Mouse (Mus musculus) neural tube, embryonic 14.5 days (tissue): ENCODE data around the gene Hist1h2be. TPM values are rescaled to one million over a fixed set of nuclear protein-coding genes. Genes with fewer than 3 reads are reported as not detected.
"Not testable (repeated sequence)": the region's sequence is repeated elsewhere in the genome, so short reads cannot be mapped to it uniquely, and the experiment has no call there.

ENCODE experiments used
- ATAC-seq: fragments of 200-750 bp; cut with Nextera tagmentation; 2 replicates; pipeline ENCODE4 v1.8.0; 2017; ENCODE audit warnings: low read depth, mild to moderate bottlenecking, moderate TSS enrichment, moderate library complexity
- H3K27ac ChIP-seq: fragments of 300-500 bp; sonication (generic); 2 replicates; pipeline ENCODE4 v1.5.1; 2014; ENCODE audit warnings: low read depth, mild to moderate bottlenecking, control low read depth, low read length, moderate library complexity, mixed read lengths
- H3K27me3 ChIP-seq: fragments of 300-500 bp; sonication (generic); 2 replicates; pipeline ENCODE4 v1.6.1; 2014; ENCODE audit warnings: low read length; ENCODE audit not compliant: control insufficient read depth, insufficient read depth
- H3K36me3 ChIP-seq: fragments of 300-500 bp; sonication (generic); 2 replicates; pipeline ENCODE4 v1.6.1; 2014; ENCODE audit warnings: low read length, mixed read lengths; ENCODE audit not compliant: control insufficient read depth, insufficient read depth
- H3K4me1 ChIP-seq: fragments of 300-500 bp; sonication (generic); 2 replicates; pipeline ENCODE4 v1.6.1; 2014; ENCODE audit warnings: low read length; ENCODE audit not compliant: control insufficient read depth, insufficient read depth
- H3K4me2 ChIP-seq: fragments of 300-500 bp; sonication (generic); 2 replicates; pipeline ENCODE4 v1.6.1; 2014; ENCODE audit warnings: mild to moderate bottlenecking, low read depth, low read length, control low read depth
- H3K4me3 ChIP-seq: fragments of 300-500 bp; sonication (generic); 2 replicates; pipeline ENCODE4 v1.5.1; 2014; ENCODE audit warnings: low read depth, low read length, control low read depth, mixed read lengths
- H3K9ac ChIP-seq: fragments of 300-500 bp; sonication (generic); replicated peaks from 2 replicates; pipeline ENCODE4 v1.6.1; 2014; ENCODE audit warnings: low read depth, mild to moderate bottlenecking, control low read depth, low read length, mixed read lengths
- H3K9me3 ChIP-seq: fragments of 300-500 bp; sonication (generic); 2 replicates; pipeline ENCODE4 v1.6.1; 2016; ENCODE audit warnings: low read length; ENCODE audit not compliant: control insufficient read depth
- WGBS: fragments of 180-500 bp; shearing (Covaris S2); extraction: QIAGEN DNeasy Blood & Tissue Kit; methylation state at CpG from one replicate; pipeline ENCODE4 v1.1.7; 2014; 5-methylcytosine and 5-hydroxymethylcytosine counted together
- polyA plus RNA-seq: library from polyadenylated mRNA; unstranded; fragments of >200 nt; fragmentation: Nextera tagmentation; extraction: Ambion mirVana; gene quantifications from 2 replicates; pipeline ENCODE4 v1.2.1, GENCODE M21; 2014

Gene Hist1h2be
- polyA plus RNA-seq = 1.1 and 1.3 TPM in 2 replicates

DNA sequence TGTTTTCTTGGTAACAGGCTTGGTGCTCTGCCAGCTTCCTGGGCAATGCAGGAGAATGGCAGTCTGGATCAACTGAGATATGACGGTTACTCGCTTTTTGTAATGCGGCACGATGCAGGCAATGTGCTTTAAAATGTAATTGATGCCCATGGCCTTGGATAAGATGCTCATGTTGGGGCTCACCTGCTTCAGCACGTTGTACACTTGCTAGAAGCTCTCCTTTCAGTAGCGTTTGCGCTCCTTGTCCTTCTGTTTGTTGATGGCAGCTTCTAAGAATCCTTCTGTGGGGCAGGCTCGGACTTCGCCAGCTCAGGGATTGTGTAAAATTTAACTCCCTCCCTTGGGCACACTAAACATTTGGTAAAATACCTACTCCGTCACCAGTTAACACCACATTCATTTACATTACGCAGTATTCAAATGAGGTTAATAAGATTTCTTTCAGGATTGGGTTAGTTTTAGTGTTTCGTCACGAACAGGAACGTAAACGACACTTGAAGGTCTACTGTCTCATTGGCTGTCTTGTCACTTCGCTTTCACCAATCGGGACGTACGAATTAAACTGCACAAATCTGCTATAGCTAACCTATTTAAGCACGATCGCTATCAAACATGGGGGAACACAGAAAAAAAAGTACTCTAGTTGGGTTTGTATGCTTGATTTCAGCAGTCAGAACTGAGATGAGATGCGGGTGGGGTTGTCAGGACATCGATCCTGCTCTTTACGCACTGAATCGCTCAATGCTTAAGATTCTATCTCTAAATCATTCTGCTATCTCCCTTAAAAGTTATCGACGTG is at the start of gene Hist1h2be:
TSS of gene Hist1h2be (minus strand) at position 392 of the 799 bp plus-strand sequence.
- ATAC-seq = peak; percentile 89
- peak within 1 kb of the TSS; percentile 87 for H3K27ac ChIP-seq
- under 1% methylated on average over 27 of the region's 27 CpGs for WGBS
- H3K9me3 ChIP-seq = no peaks in the 10 kb centered on the region
- H3K4me2 ChIP-seq = peak within 1 kb of the TSS; percentile 83
- peak within 1 kb of the TSS; percentile 62 for H3K9ac ChIP-seq
- no peaks in the 10 kb centered on the region for H3K36me3 ChIP-seq
- H3K27me3 ChIP-seq = no peaks in the 10 kb centered on the region
- peak within 1 kb of the TSS; percentile 44 for H3K4me3 ChIP-seq
- H3K4me1 ChIP-seq = peaks cover 6% of the 10 kb centered on the region; the same call in 1 of the 2 replicates

DNA sequence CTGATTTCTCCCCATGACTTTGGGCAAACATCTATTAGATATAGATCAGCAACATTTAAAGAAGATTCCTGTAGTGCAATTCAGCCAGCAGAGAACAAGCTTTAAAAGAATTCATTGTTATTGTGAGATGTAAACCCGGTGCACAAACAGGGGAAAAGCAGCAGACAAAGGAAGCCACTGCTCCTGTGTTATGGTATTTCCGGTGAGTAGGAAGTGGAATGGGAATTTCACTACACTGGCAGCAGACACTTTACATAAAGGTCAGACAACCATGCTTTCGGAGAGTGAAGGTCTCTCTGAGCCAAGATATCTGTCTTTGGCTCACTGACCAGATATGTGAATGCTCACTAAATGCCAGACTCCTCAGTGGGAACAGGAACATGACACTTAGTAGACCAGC is 41.6 kb upstream of the Hist1h2be start:
- H3K27ac ChIP-seq = no peak overlapping the region
- no peak overlapping the region for H3K4me3 ChIP-seq
- H3K36me3 ChIP-seq = no peaks in the 10 kb centered on the region
- H3K9me3 ChIP-seq = no peaks in the 10 kb centered on the region
- no peaks in the 10 kb centered on the region for H3K4me1 ChIP-seq
- H3K27me3 ChIP-seq = no peaks in the 10 kb centered on the region
- 74% methylated on average over 3 of the region's 3 CpGs for WGBS
- ATAC-seq = no peak
- no peak overlapping the region for H3K4me2 ChIP-seq
- H3K9ac ChIP-seq = no peak overlapping the region

DNA sequence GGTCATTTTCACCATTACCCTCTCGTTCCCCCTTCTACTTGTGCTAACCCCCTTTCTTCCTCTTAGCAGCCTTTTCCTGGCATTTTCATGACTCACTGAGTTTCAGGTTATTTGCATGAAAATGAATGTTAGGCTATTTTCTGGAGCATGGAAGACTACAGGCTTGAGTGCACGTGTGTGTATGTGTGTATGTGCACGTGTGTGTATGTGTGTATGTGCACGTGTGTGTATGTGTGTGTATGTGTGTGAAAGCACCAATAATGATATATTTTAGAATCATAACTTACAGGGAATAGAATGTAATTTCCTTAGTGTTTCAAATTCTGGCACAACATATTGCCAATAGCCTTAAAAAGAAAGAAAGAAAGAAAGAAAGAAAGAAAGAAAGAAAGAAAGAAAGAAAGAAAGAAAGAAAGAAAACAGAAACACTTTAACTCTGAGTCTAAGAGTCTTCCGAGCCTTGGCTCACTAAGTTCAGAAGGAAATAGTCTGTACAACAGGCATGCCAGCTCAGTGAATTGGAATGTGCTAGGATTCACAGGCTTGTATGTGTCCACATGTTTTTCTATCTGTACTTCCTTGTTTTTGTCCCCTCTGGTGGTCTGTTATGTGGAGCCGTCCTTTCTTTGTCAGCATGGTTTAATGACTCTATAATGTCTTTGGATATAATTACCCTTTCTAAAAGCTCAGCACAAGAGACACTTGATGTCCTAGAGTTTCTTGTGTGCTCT is 38.9 kb upstream of the Hist1h2be start:
- H3K4me2 ChIP-seq = no peak overlapping the region
- no peaks in the 10 kb centered on the region for H3K36me3 ChIP-seq
- H3K4me3 ChIP-seq = no peak overlapping the region
- no peaks in the 10 kb centered on the region for H3K27me3 ChIP-seq
- no peak for ATAC-seq
- no peaks in the 10 kb centered on the region for H3K4me1 ChIP-seq
- H3K9ac ChIP-seq = no peak overlapping the region
- H3K27ac ChIP-seq = no peak overlapping the region
- WGBS = 74% methylated on average over 6 of the region's 6 CpGs
- H3K9me3 ChIP-seq = no peaks in the 10 kb centered on the region

DNA sequence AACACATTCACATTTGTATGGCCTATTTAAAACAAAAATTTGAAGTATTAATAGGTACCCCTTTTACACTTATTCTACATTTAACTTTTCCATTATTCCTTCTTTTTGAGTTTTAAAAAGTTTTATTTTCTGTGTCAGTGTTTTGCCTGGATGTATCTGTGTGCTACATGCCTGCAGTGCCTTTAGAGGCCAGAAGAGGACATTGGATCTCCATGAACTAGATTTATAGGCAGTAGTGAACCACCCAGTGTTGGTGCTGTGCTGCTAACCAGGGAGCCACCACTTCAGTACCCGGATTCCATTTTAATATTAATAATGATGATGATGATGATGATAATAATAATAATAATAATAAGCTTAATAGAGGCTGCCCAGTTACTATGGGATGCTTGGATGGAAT is 9.7 kb upstream of the Hist1h2be start:
- no peaks in the 10 kb centered on the region for H3K4me1 ChIP-seq
- no peak overlapping the region for H3K4me2 ChIP-seq
- no peak overlapping the region for H3K4me3 ChIP-seq
- ATAC-seq = no peak
- H3K9ac ChIP-seq = no peak overlapping the region
- no peaks in the 10 kb centered on the region for H3K27me3 ChIP-seq
- H3K36me3 ChIP-seq = no peaks in the 10 kb centered on the region
- no peak overlapping the region for H3K27ac ChIP-seq
- WGBS = 39% methylated on average over 1 of the region's 1 CpGs
- no peaks in the 10 kb centered on the region for H3K9me3 ChIP-seq

DNA sequence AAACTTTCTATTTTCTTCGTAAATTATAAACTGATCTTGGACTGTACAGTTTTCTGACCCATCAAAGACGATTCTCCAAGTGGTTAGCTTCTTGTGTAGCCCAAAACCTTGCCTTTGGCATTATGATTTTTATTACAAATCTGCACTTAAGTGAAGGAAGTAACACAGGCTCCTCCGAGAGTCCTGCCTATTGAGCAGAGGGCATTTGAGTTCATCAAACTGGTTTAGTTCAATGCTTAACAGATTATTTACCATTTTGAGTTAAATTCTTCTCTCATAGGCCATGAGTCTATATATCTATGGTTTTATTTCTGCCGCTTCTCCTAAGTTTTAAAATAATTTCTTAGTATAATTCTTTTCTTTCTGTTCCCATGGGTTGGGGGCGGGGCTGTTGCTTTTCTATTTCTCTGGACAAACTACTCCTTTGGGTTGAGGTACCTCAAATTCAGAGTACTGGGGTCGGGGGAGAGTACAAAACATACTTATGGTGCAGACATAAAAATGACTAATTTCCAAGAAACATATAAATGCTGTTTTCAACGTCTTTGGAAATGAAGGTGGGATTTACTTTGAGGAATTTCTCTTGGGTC is 2.0 kb upstream of the Hist1h2be start:
- H3K4me3 ChIP-seq = peak overlapping the region; percentile 44
- peak overlapping the region; percentile 62 for H3K9ac ChIP-seq
- H3K4me2 ChIP-seq = peak overlapping the region; percentile 83
- H3K9me3 ChIP-seq = no peaks in the 10 kb centered on the region
- H3K27me3 ChIP-seq = no peaks in the 10 kb centered on the region
- no peak for ATAC-seq
- WGBS = 28% methylated on average over 7 of the region's 7 CpGs
- H3K36me3 ChIP-seq = no peaks in the 10 kb centered on the region
- peak overlapping the region; percentile 87; the same call in 1 of the 2 replicates for H3K27ac ChIP-seq
- peaks cover 6% of the 10 kb centered on the region; the same call in 1 of the 2 replicates for H3K4me1 ChIP-seq

DNA sequence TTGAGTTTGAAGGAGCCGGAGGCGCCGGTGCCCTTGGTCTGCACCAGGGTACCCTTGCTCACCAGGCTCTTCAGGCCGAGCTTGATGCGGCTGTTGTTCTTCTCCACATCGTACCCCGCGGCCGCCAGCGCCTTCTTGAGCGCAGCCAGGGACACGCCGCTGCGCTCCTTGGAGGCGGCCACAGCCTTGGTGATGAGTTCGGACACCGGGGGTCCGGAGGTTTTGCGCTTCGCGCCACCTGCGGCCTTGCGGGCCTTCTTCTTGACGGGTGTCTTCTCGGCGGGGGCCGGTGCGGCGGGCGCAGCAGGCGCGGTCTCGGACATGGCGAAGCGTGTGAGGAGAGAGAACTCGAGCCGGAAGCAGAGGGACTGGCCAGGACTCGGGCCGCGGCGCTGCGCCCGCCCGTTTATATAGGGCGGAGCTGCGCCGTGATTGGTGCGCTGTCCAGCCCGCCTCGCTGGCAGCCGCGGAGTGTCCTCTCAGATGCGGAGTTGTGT is 1.3 kb upstream of the Hist1h2be start, which contains the start of gene Hist1h1e:
TSS of gene Hist1h1e (minus strand) at position 384 of the 497 bp plus-strand sequence.
- peak within 1 kb of the TSS; percentile 83 for H3K4me2 ChIP-seq
- H3K27ac ChIP-seq = peak within 1 kb of the TSS; percentile 87
- peak; percentile 93 for ATAC-seq
- H3K4me3 ChIP-seq = peak within 1 kb of the TSS; percentile 44
- H3K27me3 ChIP-seq, H3K36me3 ChIP-seq, H3K9me3 ChIP-seq, H3K4me1 ChIP-seq: not testable (repeated sequence)
- H3K9ac ChIP-seq = peak within 1 kb of the TSS; percentile 62
- WGBS = under 1% methylated on average over 48 of the region's 53 CpGs

DNA sequence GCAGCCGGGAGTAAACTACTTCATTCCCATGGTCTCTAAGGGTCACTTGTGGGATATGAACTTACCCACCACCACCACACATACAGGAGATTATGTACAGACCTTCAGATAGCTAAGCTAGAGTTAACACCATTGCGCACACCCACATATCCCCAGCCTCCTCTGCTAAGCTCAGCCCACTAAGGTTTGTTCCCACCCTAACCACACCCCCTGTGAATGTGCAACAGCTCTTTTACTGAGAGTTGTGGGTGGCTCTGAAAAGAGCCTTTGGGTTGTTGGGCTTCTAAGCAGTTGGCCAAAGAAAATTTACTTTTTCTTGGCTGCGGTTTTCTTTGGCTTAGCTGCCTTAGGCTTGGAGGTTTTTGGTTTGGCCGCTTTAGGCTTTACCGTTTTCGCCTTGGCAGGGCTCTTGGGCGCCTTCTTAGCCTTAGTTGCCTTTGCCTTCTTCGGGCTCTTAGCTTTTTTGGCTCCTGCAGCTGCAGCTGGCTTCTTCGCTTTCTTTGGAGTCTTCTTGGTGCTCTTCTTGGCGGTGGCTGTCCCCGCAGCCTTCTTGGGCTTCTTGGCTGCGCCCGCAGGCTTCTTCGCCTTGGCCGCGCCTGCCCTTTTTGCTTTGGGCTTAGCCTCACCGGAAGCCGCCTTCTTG is 729 bp upstream of the Hist1h2be start:
- peak; percentile 89 for ATAC-seq

DNA sequence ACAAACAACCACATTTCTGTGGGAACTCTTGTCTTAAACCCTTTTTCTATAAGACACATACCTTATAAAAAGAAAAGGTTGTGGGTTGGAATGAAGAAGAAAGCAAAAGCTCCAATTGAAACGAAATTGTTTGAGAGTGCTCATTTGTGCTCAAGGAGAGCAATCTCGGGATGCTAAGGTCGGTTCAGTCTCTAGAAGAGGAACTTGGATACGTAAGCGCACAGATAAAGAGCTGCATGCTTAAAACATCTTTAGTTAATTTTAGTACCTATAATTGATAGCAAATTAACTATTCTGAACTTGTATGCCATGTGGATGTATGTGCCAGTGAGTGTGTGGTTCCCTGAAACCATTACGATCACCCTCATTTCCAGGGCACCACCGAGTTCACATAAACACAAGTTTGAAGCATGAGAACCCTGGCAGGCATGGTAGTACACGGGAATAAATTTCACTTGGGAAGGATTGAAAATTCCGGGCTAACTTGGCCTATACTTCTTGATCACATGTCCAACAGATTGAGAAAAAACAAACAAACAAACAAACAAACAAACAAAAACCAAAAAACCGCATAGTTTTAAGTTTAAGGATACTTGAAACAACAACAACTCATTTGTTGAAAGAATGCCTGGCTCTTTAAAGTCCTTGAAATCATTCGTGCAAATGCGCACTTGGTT is 730 bp downstream of the Hist1h2be start:
- H3K4me2 ChIP-seq = peak overlapping the region; percentile 83
- ATAC-seq = no peak
- 51% methylated on average over 12 of the region's 12 CpGs for WGBS
- H3K4me1 ChIP-seq = peaks cover 6% of the 10 kb centered on the region; the same call in 1 of the 2 replicates
- H3K27ac ChIP-seq = peak overlapping the region; percentile 87
- H3K4me3 ChIP-seq = peak overlapping the region; percentile 44
- H3K9ac ChIP-seq = peak overlapping the region; percentile 49
- no peaks in the 10 kb centered on the region for H3K36me3 ChIP-seq
- no peaks in the 10 kb centered on the region for H3K27me3 ChIP-seq
- no peaks in the 10 kb centered on the region for H3K9me3 ChIP-seq

More for the DNA sequence above, 729 bp upstream of the Hist1h2be start:
- Histone ChIP-seq H3K27ac (peak overlapping the region; percentile 87), H3K4me1 (peaks cover 6% of the 10 kb centered on the region; the same call in 1 of the 2 replicates), H3K4me2 (peak overlapping the region; percentile 83), H3K36me3 (no peaks in the 10 kb centered on the region), H3K9ac (peak overlapping the region; percentile 62), H3K9me3 (no peaks in the 10 kb centered on the region), H3K4me3 (peak overlapping the region; percentile 44), H3K27me3 (no peaks in the 10 kb centered on the region)
- under 1% methylated on average over 18 of the region's 18 CpGs for WGBS
